Mouse (Mus musculus): Measurements from ENCODE around the gene Nckap1.

Gene Nckap1

GRCm38 (mm10) chr2:80581043-80581711 lies at the start of gene Nckap1:
Gene Nckap1 (minus strand): TSS chr2:80581380.
- DNase-seq (ENCODE audit: low spot score): peak; percentile 84

GRCm38 (mm10) chr2:80624523-80624922 lies 43.3 kb upstream of the Nckap1 start:
- no peak for DNase-seq (ENCODE audit: low spot score)

GRCm38 (mm10) chr2:80621921-80622320 lies 40.7 kb upstream of the Nckap1 start:
- DNase-seq (ENCODE audit: low spot score): no peak

GRCm38 (mm10) chr2:80618991-80619390 lies 37.8 kb upstream of the Nckap1 start:
- no peak for DNase-seq (ENCODE audit: low spot score)

GRCm38 (mm10) chr2:80616854-80617737 lies 35.9 kb upstream of the Nckap1 start, which contains the start of the genes Dusp19 and Nup35:
Gene Dusp19 (plus strand): TSS chr2:80617045.
Gene Nup35 (plus strand): TSS chr2:80617236.
- peak; percentile 91 for DNase-seq (ENCODE audit: low spot score)

- DNase-seq (ENCODE audit: low spot score): no peak
Observed at GRCm38 (mm10) chr2:80612796-80613195, 31.6 kb upstream of the Nckap1 start.

GRCm38 (mm10) chr2:80612286-80612685 lies 31.1 kb upstream of the Nckap1 start:
- no peak for DNase-seq (ENCODE audit: low spot score)

- no peak for DNase-seq (ENCODE audit: low spot score)
Observed at GRCm38 (mm10) chr2:80603771-80604426, 22.7 kb upstream of the Nckap1 start.

GRCm38 (mm10) chr2:80602756-80603155 lies 21.6 kb upstream of the Nckap1 start:
- DNase-seq (ENCODE audit: low spot score): no peak

- DNase-seq (ENCODE audit: low spot score): no peak
Observed at GRCm38 (mm10) chr2:80600611-80601010, 19.4 kb upstream of the Nckap1 start.

GRCm38 (mm10) chr2:80599850-80600249 lies 18.7 kb upstream of the Nckap1 start:
- DNase-seq (ENCODE audit: low spot score): no peak

- DNase-seq (ENCODE audit: low spot score): no peak
Observed at GRCm38 (mm10) chr2:80596960-80597359, 15.8 kb upstream of the Nckap1 start.

- DNase-seq (ENCODE audit: low spot score): no peak
Observed at GRCm38 (mm10) chr2:80594215-80594918, 13.2 kb upstream of the Nckap1 start.

GRCm38 (mm10) chr2:80582356-80582755 lies 1.2 kb upstream of the Nckap1 start:
- DNase-seq (ENCODE audit: low spot score): no peak

GRCm38 (mm10) chr2:80580311-80580961 lies 744 bp downstream of the Nckap1 start:
- DNase-seq (ENCODE audit: low spot score): peak; percentile 48

- DNase-seq (ENCODE audit: low spot score): no peak
Observed at GRCm38 (mm10) chr2:80579253-80579891, 1.8 kb downstream of the Nckap1 start.

GRCm38 (mm10) chr2:80577286-80577685 lies 3.9 kb downstream of the Nckap1 start:
- no peak for DNase-seq (ENCODE audit: low spot score)

GRCm38 (mm10) chr2:80570656-80571055 lies 10.5 kb downstream of the Nckap1 start:
- no peak for DNase-seq (ENCODE audit: low spot score)

- no peak for DNase-seq (ENCODE audit: low spot score)
Observed at GRCm38 (mm10) chr2:80567411-80567810, 13.8 kb downstream of the Nckap1 start.

GRCm38 (mm10) chr2:80562253-80562652 lies 18.9 kb downstream of the Nckap1 start:
- no peak for DNase-seq (ENCODE audit: low spot score)

- peak; percentile 9 for DNase-seq (ENCODE audit: low spot score)
Observed at GRCm38 (mm10) chr2:80561478-80561877, 19.7 kb downstream of the Nckap1 start.

Measured in yolk sac, embryonic 10.5 days (tissue).